Mouse (Mus musculus): ENCODE data around the gene Mrpl21.
A peak's percentile ranks its signal among the peaks of the same experiment; 100 is the strongest.

The Mrpl21 gene

DNA sequence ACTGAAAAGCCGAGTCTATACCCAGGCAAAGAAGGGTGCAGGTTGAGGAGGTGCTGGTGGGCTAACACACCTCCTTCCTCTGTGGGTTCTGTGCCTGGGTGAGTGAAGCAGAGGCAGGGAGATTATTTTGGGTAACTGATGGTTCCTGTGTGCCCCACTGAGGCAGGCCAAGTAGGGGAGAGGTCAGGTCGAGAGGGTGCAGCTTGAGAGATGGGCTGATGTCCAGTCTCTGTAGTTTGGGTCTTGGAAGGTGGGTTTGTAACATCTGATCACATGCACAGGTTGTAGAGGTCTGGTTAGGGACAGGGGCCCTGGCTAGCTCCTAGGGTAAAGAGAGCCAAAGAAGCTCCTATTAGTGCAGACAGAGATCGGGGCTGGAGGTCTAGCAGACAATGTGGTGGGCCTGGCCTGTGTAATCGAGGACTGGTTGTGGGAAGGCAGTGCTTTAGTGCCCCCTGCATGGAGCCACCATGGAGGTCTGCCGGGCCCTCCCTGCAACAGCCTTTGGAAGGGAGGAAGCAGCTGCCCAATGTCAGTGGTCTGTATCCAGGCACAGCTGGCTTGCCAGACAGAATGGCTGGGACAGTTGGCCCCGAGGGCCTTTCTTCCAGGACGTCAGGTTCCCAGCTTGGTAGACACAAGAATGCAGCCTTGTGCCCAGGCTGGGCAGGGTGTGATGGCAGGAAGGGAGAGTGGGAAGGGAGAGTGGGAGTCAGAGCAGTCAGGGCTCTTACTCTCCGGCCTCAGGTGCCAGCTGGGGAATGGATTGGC lies 54.0 kb downstream of the Mrpl21 start:
- DNase-seq (ENCODE audit: inconsistent ontology term), result peak; percentile 24

DNA sequence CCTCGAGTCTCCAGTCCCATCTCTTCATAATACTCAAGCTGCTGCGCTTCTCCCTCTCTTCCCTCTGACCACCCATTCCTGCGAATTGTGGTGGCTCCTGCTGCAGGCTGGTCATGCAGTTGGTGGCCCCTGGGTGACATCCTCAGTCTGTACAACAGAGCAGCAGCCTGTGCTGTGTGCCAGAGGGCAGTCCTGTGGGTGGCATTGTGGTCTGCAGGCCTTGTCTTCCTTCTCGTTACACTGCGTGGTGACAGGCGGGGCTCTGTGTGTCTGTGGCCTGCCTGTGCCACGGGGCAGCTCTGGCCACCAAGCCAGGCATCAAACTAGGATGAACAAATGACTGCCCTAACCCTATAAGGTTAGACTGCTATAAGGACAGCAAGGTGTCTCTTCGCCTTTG lies 56.5 kb downstream of the Mrpl21 start:
- peak; percentile 46 for DNase-seq (ENCODE audit: inconsistent ontology term)

DNA sequence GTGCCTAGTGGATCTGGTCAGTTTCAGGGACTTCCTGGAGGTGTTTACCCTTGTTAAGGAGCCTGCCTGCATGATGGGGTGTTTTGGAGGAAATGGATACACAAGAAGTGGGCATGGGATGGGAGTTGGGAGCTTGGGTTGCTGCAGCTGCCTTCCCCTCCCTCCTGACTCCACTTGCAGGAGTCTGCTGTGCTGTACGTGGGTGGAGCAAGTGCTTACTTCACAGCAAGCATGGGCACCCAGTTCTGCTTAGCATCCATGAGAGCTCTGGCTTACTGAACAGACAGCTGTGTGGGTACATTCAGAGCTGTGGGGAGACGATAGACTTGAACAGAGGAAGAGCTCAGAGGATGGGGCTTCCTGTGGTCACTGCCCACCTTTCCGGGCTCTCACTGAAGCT lies 58.3 kb downstream of the Mrpl21 start:
- DNase-seq (ENCODE audit: inconsistent ontology term), result no peak

All from Muller cell, postnatal 12 days (primary cell).